Mouse (Mus musculus) myocyte (in vitro differentiated cells): ENCODE measurements around the gene Twsg1.

ENCODE experiments used
- CEBPB ChIP-seq: IDR thresholded peaks from 2 replicates; pipeline ENCODE4 v1.6.1; 2011; ENCODE audit warnings: mild to moderate bottlenecking, moderate library complexity; ENCODE audit not compliant: poor library complexity, insufficient read depth, severe bottlenecking
- MAX ChIP-seq: IDR thresholded peaks from one replicate; pipeline ENCODE4 v1.6.1; 2011; ENCODE audit warnings: low read depth, mild to moderate bottlenecking, control low read depth
- POLR2A ChIP-seq: IDR thresholded peaks from one replicate; pipeline ENCODE4 v1.6.1; 2011; ENCODE audit warnings: low read depth, mild to moderate bottlenecking, control low read depth, moderate library complexity; ENCODE audit not compliant: insufficient read length
- POLR2AphosphoS2 ChIP-seq: IDR thresholded peaks from one replicate; pipeline ENCODE4 v1.6.1; 2011; ENCODE audit warnings: low read depth, control low read depth; ENCODE audit not compliant: insufficient read length
- REST ChIP-seq: IDR thresholded peaks from one replicate; pipeline ENCODE4 v1.6.1; 2011; ENCODE audit warnings: mild to moderate bottlenecking, control low read depth, moderate library complexity; ENCODE audit not compliant: insufficient read depth, insufficient read length
- TCF12 ChIP-seq: IDR thresholded peaks from one replicate; pipeline ENCODE4 v1.6.1; 2011; ENCODE audit warnings: mild to moderate bottlenecking, control low read depth; ENCODE audit not compliant: poor library complexity, insufficient read depth, severe bottlenecking
- USF1 ChIP-seq: IDR thresholded peaks from one replicate; pipeline ENCODE4 v1.6.1; 2011; ENCODE audit warnings: low read depth, mild to moderate bottlenecking, control low read depth, moderate library complexity

DNA sequence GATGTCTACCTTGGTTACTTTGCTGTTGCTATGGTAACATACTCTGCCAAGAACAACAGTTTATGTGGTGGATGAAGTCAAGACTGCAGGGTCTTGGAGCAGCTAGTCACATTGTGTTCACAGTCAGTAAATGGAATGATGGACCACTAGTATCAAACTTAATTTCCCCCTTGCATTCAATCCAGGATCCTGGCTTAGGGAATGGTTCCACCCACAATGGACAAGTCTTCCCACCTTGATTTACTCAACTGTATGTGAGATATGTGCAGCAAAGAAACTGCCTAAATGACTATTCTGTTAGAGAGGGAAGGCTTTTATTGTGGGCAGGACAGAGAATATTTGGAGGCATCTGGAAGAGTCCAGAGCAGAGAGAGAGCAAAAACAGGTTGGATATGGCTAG is 42.8 kb downstream of the Twsg1 start:
- TF ChIP-seq TCF12 (no peak), CEBPB (no peak), POLR2AphosphoS2 (no peak), REST (no peak), MAX (no peak), USF1 (no peak), POLR2A (no peak)
